Mouse (Mus musculus) kidney, embryonic 15.5 days (tissue): ENCODE measurements around the gene 1810062G17Rik. TPM values are rescaled to one million over a fixed set of nuclear protein-coding genes. Genes with fewer than 3 reads are reported as not detected.
A peak's percentile ranks its signal among the peaks of the same experiment; 100 is the strongest.

ENCODE experiments used
- ATAC-seq: fragments of 200-750 bp; cut with Nextera tagmentation; replicated peaks from 2 replicates; pipeline ENCODE4 v1.8.0; 2017; ENCODE audit warnings: moderate TSS enrichment; ENCODE audit not compliant: low FRiP score
- H3K27ac ChIP-seq: fragments of 300-500 bp; sonication (generic); 2 replicates; pipeline ENCODE4 v1.5.1; 2015; ENCODE audit warnings: mild to moderate bottlenecking, inconsistent platforms
- H3K27me3 ChIP-seq: fragments of 300-500 bp; sonication (generic); 2 replicates; pipeline ENCODE4 v1.6.1; 2015; ENCODE audit warnings: inconsistent platforms
- H3K36me3 ChIP-seq: fragments of 300-500 bp; sonication (generic); 2 replicates; pipeline ENCODE4 v1.6.1; 2015; ENCODE audit warnings: inconsistent platforms
- H3K4me1 ChIP-seq: fragments of 300-500 bp; sonication (generic); 2 replicates; pipeline ENCODE4 v1.6.1; 2015; ENCODE audit warnings: inconsistent platforms
- H3K4me2 ChIP-seq: fragments of 300-500 bp; sonication (generic); 2 replicates; pipeline ENCODE4 v1.6.1; 2015; ENCODE audit warnings: moderate library complexity, mild to moderate bottlenecking, inconsistent platforms
- H3K4me3 ChIP-seq: fragments of 300-500 bp; sonication (generic); replicated peaks from 2 replicates; pipeline ENCODE4 v1.5.1; 2015; ENCODE audit warnings: mild to moderate bottlenecking, inconsistent platforms
- H3K9ac ChIP-seq: fragments of 300-500 bp; sonication (generic); 2 replicates; pipeline ENCODE4 v1.6.1; 2015; ENCODE audit warnings: mild to moderate bottlenecking, inconsistent platforms
- H3K9me3 ChIP-seq: fragments of 300-500 bp; sonication (generic); replicated peaks from 2 replicates; pipeline ENCODE4 v1.6.1; 2016; ENCODE audit warnings: inconsistent platforms
- WGBS: fragments of 180-500 bp; shearing (Covaris S2); methylation state at CpG from one replicate; pipeline ENCODE4 v1.1.7; 2015; ENCODE audit warnings: mixed read lengths; 5-methylcytosine and 5-hydroxymethylcytosine counted together
- polyA plus RNA-seq: library from polyadenylated mRNA; unstranded; fragments of >200 nt; fragmentation: Nextera tagmentation; extraction: Ambion mirVana; gene quantifications from 2 replicates; pipeline ENCODE4 v1.2.1, GENCODE M21; 2015

Gene 1810062G17Rik
- polyA plus RNA-seq, 1 experiment from 2014 or later: 1.8 TPM

DNA sequence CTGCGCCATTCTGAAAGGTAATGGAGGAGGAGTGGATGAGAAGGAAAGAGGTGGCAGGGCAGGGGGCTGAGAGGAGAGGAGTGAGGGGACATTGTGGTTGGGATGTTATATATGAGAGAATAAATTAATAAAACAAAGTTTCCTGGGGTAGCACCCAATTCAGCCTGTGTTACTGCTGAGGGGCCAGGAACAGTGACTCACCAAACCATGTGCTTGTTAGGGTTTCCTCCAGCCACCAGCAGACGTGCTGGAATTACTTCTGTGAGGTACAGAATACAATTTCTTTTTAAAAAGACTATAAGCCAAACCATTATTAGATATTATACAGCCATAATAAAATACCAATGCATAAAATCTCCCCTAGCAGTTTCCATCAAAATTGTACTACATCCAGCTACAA is 18.9 kb downstream of the 1810062G17Rik start:
- Histone ChIP-seq H3K27ac (no peak overlapping the region), H3K4me3 (no peak overlapping the region), H3K4me1 (0 out of 2 replicates have a peak, but pooled peaks cover 4% of the 10 kb centered on the region), H3K4me2 (no peak overlapping the region), H3K27me3 (0 out of 2 replicates have a peak, but pooled peaks cover 2% of the 10 kb centered on the region), H3K36me3 (no peaks in the 10 kb centered on the region), H3K9me3 (no peaks in the 10 kb centered on the region), H3K9ac (no peak overlapping the region)
- no peak for ATAC-seq
- 80% methylated on average over 2 of the region's 2 CpGs for WGBS

DNA sequence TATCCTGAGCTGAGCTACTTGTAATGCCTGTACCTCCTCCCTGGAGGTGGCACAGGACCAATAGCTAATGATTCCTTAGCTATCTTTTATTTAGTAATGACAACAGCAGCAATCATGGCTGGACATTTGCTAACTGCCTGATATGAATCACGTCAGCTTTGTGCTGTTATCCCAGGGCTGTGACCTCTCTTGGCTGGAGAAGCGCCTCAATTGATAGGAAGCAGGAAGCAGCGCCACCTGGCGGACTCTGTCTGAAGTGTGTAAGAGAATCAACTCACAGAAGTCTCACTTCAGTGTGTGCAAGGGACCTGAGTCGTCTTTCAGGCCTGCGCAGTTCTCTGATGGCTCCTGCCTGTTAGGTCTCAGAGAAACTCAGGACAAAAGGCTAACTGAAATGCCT is 19.7 kb downstream of the 1810062G17Rik start:
- 5% methylated on average over 6 of the region's 6 CpGs for WGBS
- H3K36me3 ChIP-seq: no peaks in the 10 kb centered on the region
- ATAC-seq: peak; percentile 62
- H3K4me2 ChIP-seq: 0 out of 2 replicates have a peak overlapping the region, but pooled peaks have one; percentile 37
- 0 out of 2 replicates have a peak, but pooled peaks cover 2% of the 10 kb centered on the region for H3K27me3 ChIP-seq
- H3K9me3 ChIP-seq: no peaks in the 10 kb centered on the region
- H3K27ac ChIP-seq: no peak overlapping the region
- no peak overlapping the region for H3K4me3 ChIP-seq
- H3K4me1 ChIP-seq: 0 out of 2 replicates have a peak, but pooled peaks cover 4% of the 10 kb centered on the region
- no peak overlapping the region for H3K9ac ChIP-seq

DNA sequence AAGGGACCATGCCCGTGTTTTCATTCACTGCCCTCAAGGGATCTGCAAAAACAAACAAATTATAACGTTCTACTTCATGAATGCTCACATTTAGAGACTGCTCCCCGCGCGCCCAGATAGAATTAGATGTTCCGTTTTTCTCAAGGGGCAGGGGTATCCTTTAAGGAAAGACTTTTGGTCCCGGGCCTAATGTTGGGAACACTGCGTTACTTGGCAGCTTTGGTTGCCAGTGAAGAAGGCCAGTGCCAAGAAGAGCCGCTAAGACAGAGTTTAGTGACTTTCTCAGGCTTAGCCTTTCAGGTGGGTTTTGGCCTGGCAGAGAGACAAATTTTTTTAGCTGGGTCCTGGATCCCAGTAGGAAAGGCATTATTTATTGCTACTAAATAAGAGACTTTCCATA is 20.5 kb downstream of the 1810062G17Rik start:
- H3K9ac ChIP-seq: no peak overlapping the region
- H3K4me1 ChIP-seq: 0 out of 2 replicates have a peak, but pooled peaks cover 4% of the 10 kb centered on the region
- 86% methylated on average over 9 of the region's 9 CpGs for WGBS
- ATAC-seq: no peak
- no peaks in the 10 kb centered on the region for H3K36me3 ChIP-seq
- H3K4me2 ChIP-seq: no peak overlapping the region
- no peak overlapping the region for H3K4me3 ChIP-seq
- 0 out of 2 replicates have a peak, but pooled peaks cover 2% of the 10 kb centered on the region for H3K27me3 ChIP-seq
- no peak overlapping the region for H3K27ac ChIP-seq
- H3K9me3 ChIP-seq: no peaks in the 10 kb centered on the region

DNA sequence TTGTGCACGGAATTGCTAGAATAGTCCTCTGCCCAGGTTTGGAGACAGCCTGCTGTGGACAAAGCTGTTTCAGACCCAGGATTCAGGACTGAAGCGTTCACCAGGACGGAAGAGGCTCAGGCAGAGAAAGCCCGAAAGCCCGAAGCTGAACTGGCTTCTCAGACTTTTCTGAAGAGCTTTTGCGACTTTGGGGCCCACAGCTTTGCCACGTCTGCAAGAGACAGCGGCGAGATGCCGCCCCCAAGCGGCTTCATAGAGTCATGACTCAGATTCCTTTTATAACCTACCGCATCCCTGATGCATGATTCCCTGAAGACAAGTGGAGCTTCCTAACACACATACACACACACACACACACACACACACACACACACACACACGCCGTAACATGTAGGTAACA is 21.0 kb downstream of the 1810062G17Rik start:
- Histone ChIP-seq H3K27ac (no peak overlapping the region), H3K4me2 (peak overlapping the region; percentile 0; the same call in 1 of the 2 replicates)

DNA sequence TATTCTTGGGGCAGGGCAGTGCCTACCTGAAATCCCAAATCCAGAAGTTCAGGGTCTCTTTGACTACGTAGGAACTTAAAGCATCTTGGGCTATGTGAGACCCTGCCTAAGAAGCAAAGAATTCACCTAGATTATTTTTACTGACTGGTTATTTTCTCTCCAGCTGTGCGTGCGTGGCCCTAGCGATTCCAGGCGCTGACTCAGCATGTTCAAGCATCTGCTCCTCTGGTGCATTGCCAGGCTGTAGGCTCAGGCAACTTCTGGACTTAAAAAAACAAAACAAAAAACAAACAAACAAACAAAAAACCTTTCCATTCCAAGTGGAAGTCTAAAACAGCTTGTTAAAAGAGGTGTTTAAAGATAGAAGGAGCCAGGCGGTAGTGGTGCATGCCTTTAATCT is 22.5 kb downstream of the 1810062G17Rik start:
- no peak overlapping the region for H3K27ac ChIP-seq
- 0 out of 2 replicates have a peak, but pooled peaks cover 2% of the 10 kb centered on the region for H3K27me3 ChIP-seq
- H3K4me2 ChIP-seq: no peak overlapping the region
- H3K9ac ChIP-seq: no peak overlapping the region
- no peaks in the 10 kb centered on the region for H3K36me3 ChIP-seq
- no peak overlapping the region for H3K4me3 ChIP-seq
- no peaks in the 10 kb centered on the region for H3K9me3 ChIP-seq
- H3K4me1 ChIP-seq: 0 out of 2 replicates have a peak, but pooled peaks cover 4% of the 10 kb centered on the region
- WGBS: 79% methylated on average over 6 of the region's 6 CpGs
- no peak for ATAC-seq

More for the DNA sequence above, 21.0 kb downstream of the 1810062G17Rik start:
- WGBS: 21% methylated on average over 14 of the region's 14 CpGs
- 0 out of 2 replicates have a peak, but pooled peaks have one; percentile 40 for ATAC-seq
- Histone ChIP-seq H3K9me3 (no peaks in the 10 kb centered on the region), H3K27me3 (0 out of 2 replicates have a peak, but pooled peaks cover 2% of the 10 kb centered on the region), H3K4me3 (no peak overlapping the region), H3K4me1 (0 out of 2 replicates have a peak, but pooled peaks cover 4% of the 10 kb centered on the region), H3K9ac (no peak overlapping the region), H3K36me3 (no peaks in the 10 kb centered on the region)

DNA sequence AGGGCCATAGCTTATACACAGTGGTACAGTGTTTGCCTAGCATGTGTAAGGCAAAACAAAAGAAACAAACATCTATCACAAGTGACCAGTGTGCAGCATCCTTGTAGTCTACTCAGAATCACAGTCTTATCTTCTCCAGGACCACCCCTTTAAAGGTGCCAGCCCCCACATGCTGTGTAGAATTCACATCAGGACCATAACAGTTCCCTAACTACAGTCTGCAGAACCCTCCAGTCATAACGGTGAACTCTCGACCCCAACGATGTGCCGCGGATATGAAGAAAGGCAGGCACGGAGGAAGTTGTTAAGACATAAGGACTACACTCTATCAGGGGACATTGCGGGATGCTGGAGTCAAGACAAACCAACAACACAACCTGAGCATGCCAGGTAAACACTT is 23.7 kb downstream of the 1810062G17Rik start:
- H3K9ac ChIP-seq: no peak overlapping the region
- WGBS: 92% methylated on average over 7 of the region's 7 CpGs

DNA sequence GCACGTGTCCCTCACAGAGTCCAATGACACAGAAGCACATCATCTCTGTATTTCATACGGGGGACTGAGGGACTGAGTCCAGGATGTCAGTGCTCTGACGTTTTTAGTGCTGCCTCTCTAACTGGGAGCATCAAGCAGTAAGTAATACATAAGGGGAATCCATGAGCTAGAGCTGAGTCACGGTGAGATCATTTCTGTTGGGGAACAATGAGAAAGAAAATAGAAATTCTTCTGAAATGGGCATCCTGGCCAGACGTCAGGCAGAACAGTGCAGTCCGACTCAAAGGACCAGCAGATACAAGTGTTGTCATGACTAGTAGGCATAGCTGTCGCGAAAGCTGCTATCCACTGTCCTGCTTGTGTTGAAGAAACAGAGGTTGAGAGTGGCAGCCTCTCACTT is 25.2 kb downstream of the 1810062G17Rik start:
- ATAC-seq: no peak
- WGBS: 81% methylated on average over 8 of the region's 8 CpGs
- H3K36me3 ChIP-seq: no peaks in the 10 kb centered on the region
- no peak overlapping the region for H3K27ac ChIP-seq
- no peaks in the 10 kb centered on the region for H3K9me3 ChIP-seq
- no peak overlapping the region for H3K4me3 ChIP-seq
- H3K4me1 ChIP-seq: no peaks in the 10 kb centered on the region
- H3K27me3 ChIP-seq: 0 out of 2 replicates have a peak, but pooled peaks cover 2% of the 10 kb centered on the region
- no peak overlapping the region for H3K4me2 ChIP-seq
- no peak overlapping the region for H3K9ac ChIP-seq

More for the DNA sequence above, 23.7 kb downstream of the 1810062G17Rik start:
- no peak overlapping the region for H3K4me3 ChIP-seq
- no peaks in the 10 kb centered on the region for H3K36me3 ChIP-seq
- 0 out of 2 replicates have a peak, but pooled peaks cover 4% of the 10 kb centered on the region for H3K4me1 ChIP-seq
- H3K27me3 ChIP-seq: 0 out of 2 replicates have a peak, but pooled peaks cover 2% of the 10 kb centered on the region
- H3K27ac ChIP-seq: no peak overlapping the region
- no peak overlapping the region for H3K4me2 ChIP-seq
- no peak for ATAC-seq
- H3K9me3 ChIP-seq: no peaks in the 10 kb centered on the region

DNA sequence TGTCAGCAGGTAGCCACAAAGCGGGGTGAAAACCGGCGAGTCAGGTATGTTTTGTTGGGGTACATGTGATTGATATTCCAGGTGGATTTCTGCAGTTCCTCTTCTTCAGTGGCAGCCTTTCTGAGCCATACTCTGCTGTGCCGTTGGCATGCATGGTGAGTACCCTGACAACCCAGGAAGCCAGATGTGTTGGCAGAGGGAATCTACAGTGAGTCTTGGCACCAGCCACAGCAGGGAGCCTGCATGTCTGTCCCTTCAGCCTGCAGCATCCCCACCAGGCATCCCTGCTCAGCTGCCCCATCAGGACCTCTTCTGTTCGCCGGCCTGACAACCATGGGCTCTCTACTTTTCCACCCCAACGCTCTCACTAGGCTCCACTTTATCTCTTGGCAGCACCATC is 25.8 kb downstream of the 1810062G17Rik start:
- Histone ChIP-seq H3K4me1 (no peaks in the 10 kb centered on the region), H3K27ac (no peak overlapping the region), H3K9me3 (no peaks in the 10 kb centered on the region), H3K27me3 (no peaks in the 10 kb centered on the region), H3K4me2 (no peak overlapping the region), H3K4me3 (no peak overlapping the region), H3K36me3 (no peaks in the 10 kb centered on the region), H3K9ac (no peak overlapping the region)
- 77% methylated on average over 7 of the region's 7 CpGs for WGBS
- ATAC-seq: no peak

DNA sequence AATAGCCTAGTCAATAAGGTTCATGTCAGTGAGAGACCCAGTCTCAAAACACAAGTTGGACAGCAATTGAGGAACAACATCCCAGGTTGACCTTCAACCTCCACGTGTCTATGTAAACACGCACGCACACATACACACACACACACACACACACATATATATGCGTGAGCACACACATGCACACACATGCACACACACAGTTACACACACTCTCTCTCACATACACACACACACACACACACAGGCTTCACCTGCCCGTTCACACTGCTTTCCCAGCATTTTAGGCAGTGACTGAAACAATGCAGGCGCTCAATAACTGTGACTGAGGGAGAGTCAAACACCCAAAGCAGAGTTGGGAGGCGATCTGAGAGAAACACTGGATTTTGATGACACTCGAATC is 29.6 kb downstream of the 1810062G17Rik start:
- no peaks in the 10 kb centered on the region for H3K27me3 ChIP-seq
- no peak overlapping the region for H3K27ac ChIP-seq
- no peaks in the 10 kb centered on the region for H3K9me3 ChIP-seq
- no peaks in the 10 kb centered on the region for H3K4me1 ChIP-seq
- H3K36me3 ChIP-seq: no peaks in the 10 kb centered on the region
- no peak for ATAC-seq
- no peak overlapping the region for H3K4me3 ChIP-seq
- H3K4me2 ChIP-seq: no peak overlapping the region
- H3K9ac ChIP-seq: no peak overlapping the region
- WGBS: 82% methylated on average over 8 of the region's 8 CpGs

DNA sequence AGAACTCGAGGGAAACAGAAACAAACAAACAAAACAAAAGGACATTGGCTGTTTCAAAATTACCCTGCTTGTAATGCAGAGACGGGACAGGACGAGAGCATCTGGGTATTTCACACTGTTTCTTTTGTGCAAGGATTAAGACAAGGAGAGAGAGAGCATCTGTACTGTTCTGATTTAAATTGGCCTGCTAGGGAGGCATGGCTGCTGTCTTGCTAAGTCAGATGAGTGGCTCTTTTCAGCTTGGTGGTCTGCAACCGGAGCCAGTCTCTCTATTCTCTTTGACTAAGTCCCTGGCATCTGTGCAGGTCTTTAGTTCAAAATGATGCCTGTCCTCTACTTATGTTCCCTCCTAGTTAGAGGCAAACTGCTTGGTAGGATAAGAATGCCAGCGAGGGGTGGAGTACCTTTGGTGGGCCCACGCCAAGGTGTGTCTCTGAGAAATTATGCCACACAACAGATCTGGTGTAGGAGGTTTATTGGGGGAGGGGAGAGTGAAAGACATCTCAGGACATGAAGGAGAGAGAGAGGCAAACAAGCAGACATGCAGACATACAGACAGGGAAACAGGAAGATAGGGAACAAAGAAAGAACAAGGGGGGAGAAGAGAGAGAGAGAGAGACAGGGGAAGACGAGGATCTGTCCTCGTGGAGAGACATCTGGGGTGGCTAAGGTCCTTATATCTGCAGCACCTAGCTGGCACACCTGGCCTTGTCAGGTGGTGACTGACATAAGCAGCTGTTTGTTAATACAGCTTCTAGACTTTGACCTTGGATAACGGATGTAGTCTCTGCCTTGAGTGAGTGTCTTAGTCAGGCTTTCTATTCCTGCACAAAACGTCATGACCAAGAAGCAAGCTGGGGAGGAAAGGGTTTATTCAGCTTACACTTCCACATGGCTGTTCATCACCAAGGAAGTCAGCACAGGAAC is 30.3 kb downstream of the 1810062G17Rik start:
- no peak overlapping the region for H3K4me3 ChIP-seq
- H3K9ac ChIP-seq: no peak overlapping the region
- no peak for ATAC-seq
- H3K27ac ChIP-seq: no peak overlapping the region
- no peaks in the 10 kb centered on the region for H3K4me1 ChIP-seq
- no peak overlapping the region for H3K4me2 ChIP-seq
- no peaks in the 10 kb centered on the region for H3K9me3 ChIP-seq
- H3K27me3 ChIP-seq: no peaks in the 10 kb centered on the region
- H3K36me3 ChIP-seq: no peaks in the 10 kb centered on the region
- 70% methylated on average over 10 of the region's 10 CpGs for whole genome bisulfite sequencing

DNA sequence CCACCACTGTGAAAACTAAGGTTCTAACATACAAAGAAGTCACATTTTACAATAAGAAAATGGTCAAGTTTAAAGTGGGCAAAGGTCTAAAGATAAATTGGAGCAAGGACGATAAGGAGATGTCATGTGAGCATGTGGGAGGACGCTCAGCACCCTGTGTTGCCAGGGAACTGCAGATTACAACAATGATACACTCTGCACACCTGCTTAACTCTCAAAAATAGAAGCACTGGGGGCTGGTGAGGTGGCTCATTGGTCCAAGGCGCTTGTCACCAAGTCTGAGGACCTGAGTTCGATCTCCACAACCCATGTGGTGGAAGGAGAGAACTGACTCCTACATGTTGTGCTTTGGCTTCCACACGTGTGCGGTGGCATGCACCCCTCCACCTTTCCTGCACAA is 35.8 kb downstream of the 1810062G17Rik start:
- H3K27me3 ChIP-seq: no peaks in the 10 kb centered on the region
- no peaks in the 10 kb centered on the region for H3K9me3 ChIP-seq
- no peak overlapping the region for H3K4me3 ChIP-seq
- no peaks in the 10 kb centered on the region for H3K36me3 ChIP-seq
- no peak overlapping the region for H3K27ac ChIP-seq
- no peaks in the 10 kb centered on the region for H3K4me1 ChIP-seq
- H3K4me2 ChIP-seq: no peak overlapping the region
- 76% methylated on average over 6 of the region's 6 CpGs for WGBS
- no peak for ATAC-seq
- H3K9ac ChIP-seq: no peak overlapping the region

DNA sequence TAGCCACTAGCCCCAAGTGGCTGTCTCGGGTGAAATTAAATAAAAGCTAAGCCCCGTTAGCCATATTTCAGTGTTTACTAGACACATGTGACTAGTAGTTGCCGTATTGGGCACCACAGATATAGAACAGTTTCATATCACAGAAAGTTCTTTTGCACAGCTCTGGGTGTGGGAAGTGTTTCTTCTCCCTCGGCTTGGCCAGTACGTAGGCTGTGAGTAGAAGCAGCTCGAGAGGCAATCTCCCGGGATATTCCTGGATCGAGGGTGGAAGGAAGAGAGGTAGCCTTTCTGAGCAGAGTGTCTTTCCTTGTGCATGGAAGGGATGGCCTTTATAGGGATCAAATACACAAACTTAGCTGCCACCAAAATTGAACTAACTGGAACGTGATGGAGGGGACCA is 40.5 kb downstream of the 1810062G17Rik start:
- Histone ChIP-seq H3K4me2 (no peak overlapping the region), H3K27ac (no peak overlapping the region), H3K4me3 (no peak overlapping the region), H3K36me3 (no peaks in the 10 kb centered on the region), H3K9ac (no peak overlapping the region), H3K9me3 (no peaks in the 10 kb centered on the region), H3K4me1 (peaks cover 5% of the 10 kb centered on the region; the same call in 1 of the 2 replicates), H3K27me3 (peaks cover 26% of the 10 kb centered on the region)
- no peak for ATAC-seq
- 87% methylated on average over 9 of the region's 9 CpGs for WGBS
